Mouse (Mus musculus) cerebellum, adult 11 months (tissue): ENCODE measurements around the gene Hist3h2ba.

Source experiments
- DNase-seq: peaks from one replicate; pipeline ENCODE4 v3.0.0; 2022

The Hist3h2ba gene

GRCm38 (mm10) chr11:58990794-58991193, 42.1 kb downstream of the Hist3h2ba start:
- no peak for DNase-seq

DNA sequence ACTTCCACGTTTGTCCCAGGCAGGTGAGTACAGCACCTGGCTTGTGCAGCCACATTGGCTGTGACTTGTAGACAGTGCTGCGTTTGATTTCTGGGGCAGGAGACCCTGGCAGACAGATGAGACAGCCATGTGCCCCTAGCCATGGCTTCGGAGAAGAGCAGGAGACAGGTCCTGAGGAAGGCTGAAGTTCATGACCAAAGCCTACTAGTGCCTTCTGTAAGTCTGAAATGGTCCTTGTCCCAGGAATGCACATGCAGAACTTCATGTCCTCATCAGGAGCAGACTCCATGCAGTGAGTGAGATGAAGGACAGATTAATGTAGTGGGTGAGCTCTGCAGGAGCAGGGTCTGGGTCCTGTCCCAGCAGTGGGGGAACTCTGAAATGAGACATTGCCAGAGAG, 43.2 kb downstream of the Hist3h2ba start:
- no peak for DNase-seq

- no peak for DNase-seq
Measured at GRCm38 (mm10) chr11:58993091-58993670, 44.5 kb downstream of the Hist3h2ba start.

DNA sequence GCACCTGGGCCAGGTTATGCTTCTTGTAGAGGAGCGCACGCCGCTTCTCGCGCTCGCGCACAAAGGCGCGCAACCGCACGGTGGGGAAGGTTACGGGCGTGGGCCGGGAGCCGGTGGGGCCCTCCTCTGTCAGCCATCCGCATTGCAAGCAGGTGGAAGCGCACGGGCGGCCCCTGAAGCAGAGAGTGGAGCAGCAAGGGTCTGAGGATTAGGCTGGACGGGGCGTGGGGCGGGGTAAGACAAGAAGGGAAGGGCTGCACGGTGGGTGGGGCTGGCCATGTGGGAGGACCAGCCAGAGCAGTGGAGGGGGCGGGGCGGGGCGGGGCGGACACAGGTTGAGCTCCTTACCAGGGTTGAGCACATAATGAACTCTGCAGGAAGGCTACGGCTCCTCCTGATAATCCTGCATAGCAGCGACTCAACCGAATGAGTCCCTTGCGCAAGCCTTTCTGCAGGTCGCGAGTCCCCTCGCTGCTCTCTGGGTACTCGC, 45.7 kb downstream of the Hist3h2ba start:
- peak; percentile 34 for DNase-seq

DNA sequence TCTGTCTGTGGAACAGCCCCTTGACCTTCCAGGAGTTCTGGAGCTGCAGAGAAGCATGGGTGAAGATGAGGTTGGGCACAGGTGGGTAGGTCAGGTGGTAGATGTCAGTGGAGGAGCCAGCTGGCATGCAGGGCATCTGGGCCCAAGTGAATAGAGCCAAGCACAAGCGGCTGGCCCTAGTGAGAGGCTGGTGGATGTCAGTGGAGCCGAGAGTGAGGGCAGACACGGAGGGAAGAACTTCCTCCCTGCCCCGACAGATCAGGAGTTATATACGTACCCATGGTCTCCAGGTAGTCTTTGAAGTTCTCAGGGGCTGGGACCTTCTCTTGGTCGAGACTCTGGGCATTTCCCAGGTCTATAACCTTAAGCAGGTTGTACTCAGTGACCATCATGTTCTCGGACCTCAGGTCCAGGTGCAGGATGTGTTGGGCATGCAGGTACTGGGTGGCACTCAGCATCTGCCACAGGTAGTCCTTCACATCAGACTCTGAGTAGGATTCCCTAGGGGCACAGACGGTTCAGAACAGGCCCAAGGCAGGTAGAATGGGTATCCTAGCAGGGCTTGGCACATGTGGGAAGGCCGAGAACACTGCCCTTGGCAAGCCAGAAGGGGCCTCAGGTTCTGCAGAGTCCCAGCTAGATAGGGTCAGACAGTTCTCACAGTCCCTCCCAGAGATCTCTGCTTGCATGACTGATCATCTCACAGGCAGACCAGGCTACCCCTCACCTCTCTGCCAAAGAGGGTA, 46.5 kb downstream of the Hist3h2ba start:
- DNase-seq = no peak

- no peak for DNase-seq
Measured at GRCm38 (mm10) chr11:58995807-58996370, 47.2 kb downstream of the Hist3h2ba start.

DNA sequence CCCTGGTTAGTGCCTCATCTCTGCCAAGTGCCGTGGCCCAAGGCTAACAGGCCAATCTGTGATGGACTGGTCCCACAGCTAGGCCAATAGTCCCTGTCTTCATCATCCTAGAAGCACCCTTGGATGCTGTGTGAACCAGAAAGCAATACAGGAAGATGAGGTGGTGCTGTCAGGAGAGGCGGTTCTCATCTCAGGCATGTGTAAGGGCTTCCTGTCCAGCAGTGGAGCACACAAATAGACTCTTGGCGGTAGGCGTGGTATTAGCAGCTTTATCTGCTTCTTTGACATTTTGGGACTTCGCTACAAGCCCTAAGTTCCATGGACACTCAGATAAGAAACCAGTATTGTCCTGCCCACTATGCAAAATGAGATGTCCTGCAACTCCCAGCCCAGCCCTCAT, 48.8 kb downstream of the Hist3h2ba start:
- no peak for DNase-seq
